ENCODE assay signal across 29 mouse cellular contexts in the genomic region with DNA sequence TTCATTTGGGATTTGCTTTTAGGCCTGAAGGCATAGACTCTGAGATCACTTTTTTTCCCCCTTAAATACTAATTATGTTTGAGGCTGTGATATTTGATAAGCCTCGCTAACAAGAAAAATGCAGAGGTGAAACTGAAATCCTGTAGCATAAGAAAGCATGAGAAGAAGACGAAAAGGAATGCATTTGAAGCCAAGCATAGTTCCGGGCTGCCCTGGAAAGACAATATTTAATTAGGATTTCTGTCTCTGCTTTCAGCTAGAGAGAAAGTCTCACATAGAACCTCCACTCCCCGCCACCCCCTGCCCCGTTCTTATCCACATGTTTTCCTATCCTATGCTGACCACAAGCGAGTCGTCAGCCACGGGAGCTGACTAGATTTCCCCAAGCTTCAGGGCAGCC.
DNase-seq lines count a peak whose midpoint lies in the region; ATAC-seq and TF ChIP-seq lines count a peak whose summit lies in the region.
"Had no signal": no experiment of that assay in that cellular context is flagged by ENCODE, and none has a peak within 500 bp of the region (broad histone marks: within the 10 kb centered on the region; RNA-seq: fewer than 3 reads in every experiment).

No protein-coding gene starts in this region.

- H3K9me3 ChIP-seq in intestine, embryonic 14.5 days (ENCODE audit: control insufficient read depth, low read length) = no peaks in the 10 kb centered on the region
- H3K9me3 ChIP-seq in intestine, embryonic 16.5 days (ENCODE audit: control insufficient read depth, low read length) = no peaks in the 10 kb centered on the region
- no peaks in the 10 kb centered on the region for H3K9me3 ChIP-seq in midbrain, embryonic 14.5 days (ENCODE audit: control insufficient read depth, low read length)
- H3K9me3 ChIP-seq in midbrain, embryonic 10.5 days (replicated peaks) = no peaks in the 10 kb centered on the region
- no peaks in the 10 kb centered on the region for H3K9me3 ChIP-seq in embryonic facial prominence, embryonic 13.5 days
- no peaks in the 10 kb centered on the region for H3K9me3 ChIP-seq in stomach, postnatal 0 days (ENCODE audit: control insufficient read depth, low read length)
- H3K9me3 ChIP-seq: heart, embryonic 10.5 days; heart, embryonic 15.5 days; hindbrain, embryonic 12.5 days; liver, embryonic 13.5 days; midbrain, embryonic 15.5 days; stomach, embryonic 15.5 days had no signal

- WGBS in intestine, embryonic 14.5 days = 88% methylated on average over 8 of the region's 8 CpGs
- WGBS in intestine, embryonic 16.5 days = 91% methylated on average over 8 of the region's 8 CpGs
- WGBS in midbrain, embryonic 14.5 days = 71% methylated on average over 8 of the region's 8 CpGs
- WGBS in midbrain, embryonic 10.5 days = 92% methylated on average over 8 of the region's 8 CpGs
- WGBS in embryonic facial prominence, embryonic 13.5 days = 12% methylated on average over 8 of the region's 8 CpGs
- 85% methylated on average over 8 of the region's 8 CpGs for WGBS in stomach, postnatal 0 days

- TF ChIP-seq EP300 in stomach, postnatal 0 days (optimal IDR thresholded peaks at IDR 0.05) = no peak

- TF ChIP-seq CTCF in stomach, postnatal 0 days (IDR thresholded peaks at IDR 0.05; ENCODE audit: low read depth) = no peak

- H3K4me2 ChIP-seq in intestine, embryonic 14.5 days (ENCODE audit: low read length) = no peak overlapping the region
- H3K4me2 ChIP-seq in intestine, embryonic 16.5 days (ENCODE audit: low read depth, low read length) = no peak overlapping the region
- H3K4me2 ChIP-seq in midbrain, embryonic 14.5 days (ENCODE audit: low read length) = no peak overlapping the region
- peak overlapping the region; percentile 46 for H3K4me2 ChIP-seq in embryonic facial prominence, embryonic 13.5 days
- H3K4me2 ChIP-seq in stomach, postnatal 0 days (replicated peaks; ENCODE audit: low read depth) = no peak overlapping the region
- H3K4me2 ChIP-seq: heart, embryonic 15.5 days; hindbrain, embryonic 12.5 days; liver, embryonic 13.5 days; midbrain, embryonic 15.5 days; stomach, embryonic 15.5 days had no signal

- peaks cover 4% of the 10 kb centered on the region for H3K36me3 ChIP-seq in intestine, embryonic 14.5 days (ENCODE audit: control insufficient read depth, insufficient read depth, low read length)
- no peaks in the 10 kb centered on the region for H3K36me3 ChIP-seq in intestine, embryonic 16.5 days (ENCODE audit: control insufficient read depth, insufficient read depth, low read length)
- H3K36me3 ChIP-seq in midbrain, embryonic 14.5 days (ENCODE audit: control insufficient read depth, insufficient read depth, low read length) = no peaks in the 10 kb centered on the region; the same call in 1 of the 2 replicates
- H3K36me3 ChIP-seq in midbrain, embryonic 10.5 days = 0 out of 2 replicates have a peak, but pooled peaks cover 8% of the 10 kb centered on the region
- H3K36me3 ChIP-seq in embryonic facial prominence, embryonic 13.5 days = peaks cover 16% of the 10 kb centered on the region; the same call in 1 of the 2 replicates
- no peaks in the 10 kb centered on the region; the same call in 1 of the 2 replicates for H3K36me3 ChIP-seq in stomach, postnatal 0 days (ENCODE audit: control insufficient read depth, insufficient read depth, low read length)
- H3K36me3 ChIP-seq: heart, embryonic 15.5 days; hindbrain, embryonic 12.5 days; liver, embryonic 13.5 days; midbrain, embryonic 15.5 days; stomach, embryonic 15.5 days had no signal

- no peaks in the 10 kb centered on the region for H3K27me3 ChIP-seq in intestine, embryonic 14.5 days (replicated peaks; ENCODE audit: control insufficient read depth, insufficient read depth, low read length)
- H3K27me3 ChIP-seq in intestine, embryonic 16.5 days (replicated peaks; ENCODE audit: control insufficient read depth, insufficient read depth, low read length) = no peaks in the 10 kb centered on the region
- no peaks in the 10 kb centered on the region for H3K27me3 ChIP-seq in midbrain, embryonic 14.5 days (ENCODE audit: control insufficient read depth, insufficient read depth, low read length)
- H3K27me3 ChIP-seq in midbrain, embryonic 10.5 days (ENCODE audit: low read depth, poor library complexity, severe bottlenecking) = no peaks in the 10 kb centered on the region
- no peaks in the 10 kb centered on the region for H3K27me3 ChIP-seq in embryonic facial prominence, embryonic 13.5 days
- H3K27me3 ChIP-seq in stomach, postnatal 0 days (ENCODE audit: control insufficient read depth, insufficient read depth, low read length) = no peaks in the 10 kb centered on the region
- H3K27me3 ChIP-seq: heart, embryonic 15.5 days; hindbrain, embryonic 12.5 days; liver, embryonic 13.5 days; midbrain, embryonic 15.5 days; stomach, embryonic 15.5 days had no signal

- no peak overlapping the region for H3K27ac ChIP-seq in intestine, embryonic 14.5 days (ENCODE audit: low read depth)
- H3K27ac ChIP-seq in intestine, embryonic 16.5 days (ENCODE audit: low read length) = no peak overlapping the region
- H3K27ac ChIP-seq in midbrain, embryonic 14.5 days (replicated peaks; ENCODE audit: low read depth, low read length) = 0 out of 2 replicates have a peak overlapping the region, but pooled peaks have one; percentile 9
- H3K27ac ChIP-seq in midbrain, embryonic 10.5 days (replicated peaks) = no peak overlapping the region
- peak overlapping the region; percentile 55 for H3K27ac ChIP-seq in embryonic facial prominence, embryonic 13.5 days
- H3K27ac ChIP-seq in stomach, postnatal 0 days (replicated peaks) = no peak overlapping the region
- H3K27ac ChIP-seq: heart, embryonic 10.5 days; heart, embryonic 15.5 days; hindbrain, embryonic 12.5 days; liver, embryonic 13.5 days; macrophage; midbrain, embryonic 15.5 days; stomach, embryonic 15.5 days had no signal

- ATAC-seq in intestine, embryonic 14.5 days (replicated peaks; ENCODE audit: low FRiP score, low TSS enrichment, low read depth) = no peak
- no peak for ATAC-seq in intestine, embryonic 16.5 days
- no peak for ATAC-seq in midbrain, embryonic 14.5 days (ENCODE audit: low FRiP score, low TSS enrichment)
- ATAC-seq in embryonic facial prominence, embryonic 13.5 days (ENCODE audit: insufficient number of reproducible peaks, insufficient read depth, low FRiP score, low TSS enrichment, low read depth) = no peak
- ATAC-seq in stomach, postnatal 0 days (ENCODE audit: low FRiP score, low TSS enrichment) = no peak
- ATAC-seq: activated CD4-positive, CD25-positive, alpha-beta regulatory T cell, adult 4 months; midbrain, embryonic 15.5 days had no signal

- peak; percentile 20 for DNase-seq in intestine, embryonic 14.5 days (ENCODE audit: low spot score)
- no peak for DNase-seq in midbrain, embryonic 14.5 days
- no peak for DNase-seq in midbrain, embryonic 10.5 days (ENCODE audit: low spot score)
- no peak for DNase-seq in stomach, postnatal 0 days (ENCODE audit: low spot score)
- DNase-seq in gastrocnemius, postnatal 4 days (ENCODE audit: low spot score in 2 of 2) = no peak
- DNase-seq: adrenal gland, adult 2 months; adrenal gland, postnatal 36 days; B cell, adult 2 months; cerebellum, adult 8-10 months; cerebellum, postnatal 36 days; gastrocnemius, postnatal 10 days; heart, postnatal 36 days; kidney, adult 18-20 months; kidney, postnatal 4 days; layer of hippocampus, adult 9-11 months; liver, embryonic 13.5 days; lung, adult 18-20 months; lung, postnatal 10 days; right cerebral cortex, postnatal 25 days; thymus, postnatal 14 days had no signal

- no peak overlapping the region for H3K9ac ChIP-seq in intestine, embryonic 14.5 days (ENCODE audit: low read length)
- no peak overlapping the region for H3K9ac ChIP-seq in intestine, embryonic 16.5 days (ENCODE audit: low read depth, low read length)
- H3K9ac ChIP-seq in midbrain, embryonic 14.5 days (replicated peaks; ENCODE audit: low read length) = no peak overlapping the region
- peak overlapping the region; percentile 12; the same call in 1 of the 2 replicates for H3K9ac ChIP-seq in embryonic facial prominence, embryonic 13.5 days
- no peak overlapping the region for H3K9ac ChIP-seq in stomach, postnatal 0 days (ENCODE audit: low read length)
- H3K9ac ChIP-seq: heart, embryonic 15.5 days; hindbrain, embryonic 12.5 days; liver, embryonic 13.5 days; midbrain, embryonic 15.5 days; stomach, embryonic 15.5 days had no signal

- H3K4me1 ChIP-seq in intestine, embryonic 14.5 days (replicated peaks; ENCODE audit: control insufficient read depth, insufficient read depth, low read length) = no peaks in the 10 kb centered on the region
- H3K4me1 ChIP-seq in intestine, embryonic 16.5 days (ENCODE audit: control insufficient read depth, insufficient read depth, low read length) = no peaks in the 10 kb centered on the region
- peaks cover 4% of the 10 kb centered on the region; the same call in 1 of the 2 replicates for H3K4me1 ChIP-seq in midbrain, embryonic 14.5 days (ENCODE audit: control insufficient read depth, insufficient read depth, low read length)
- H3K4me1 ChIP-seq in midbrain, embryonic 10.5 days = peaks cover 9% of the 10 kb centered on the region; the same call in 1 of the 2 replicates
- H3K4me1 ChIP-seq in embryonic facial prominence, embryonic 13.5 days = peaks cover 25% of the 10 kb centered on the region
- H3K4me1 ChIP-seq in stomach, postnatal 0 days (replicated peaks; ENCODE audit: control insufficient read depth, insufficient read depth) = no peaks in the 10 kb centered on the region
- H3K4me1 ChIP-seq: heart, embryonic 15.5 days; liver, embryonic 13.5 days; stomach, embryonic 15.5 days had no signal

- H3K4me3 ChIP-seq in intestine, embryonic 14.5 days (ENCODE audit: low read depth, low read length) = no peak overlapping the region
- H3K4me3 ChIP-seq in intestine, embryonic 16.5 days (ENCODE audit: low read length) = no peak overlapping the region
- H3K4me3 ChIP-seq in midbrain, embryonic 14.5 days (replicated peaks; ENCODE audit: low read depth, low read length) = no peak overlapping the region
- H3K4me3 ChIP-seq in midbrain, embryonic 10.5 days = no peak overlapping the region
- H3K4me3 ChIP-seq in embryonic facial prominence, embryonic 13.5 days = no peak overlapping the region
- H3K4me3 ChIP-seq in stomach, postnatal 0 days (ENCODE audit: low read depth, low read length) = no peak overlapping the region
- H3K4me3 ChIP-seq: heart, embryonic 10.5 days; heart, embryonic 15.5 days; hindbrain, embryonic 12.5 days; liver, embryonic 13.5 days; midbrain, embryonic 15.5 days; stomach, embryonic 15.5 days had no signal

Comparison
In these comparisons a context has a peak if more than half of its experiments do, and no peak if none do; other contexts are left out.
1. H3K27ac ChIP-seq: peak in midbrain, embryonic 14.5 days (single experiment) and embryonic facial prominence, embryonic 13.5 days (single experiment); none in intestine, embryonic 14.5 days (single experiment), intestine, embryonic 16.5 days (single experiment), midbrain, embryonic 10.5 days (single experiment) and stomach, postnatal 0 days (single experiment).